Mouse (Mus musculus) liver, postnatal 0 days (tissue): Measurements from ENCODE around the gene Atxn7l1. TPM values are rescaled to one million over a fixed set of nuclear protein-coding genes. Genes with fewer than 3 reads are reported as not detected.

Experiments
- ATAC-seq: fragments of 200-750 bp; cut with Nextera tagmentation; 2 replicates; pipeline ENCODE4 v1.8.0; 2017; ENCODE audit warnings: mild to moderate bottlenecking, moderate library complexity
- DNase-seq: peaks from one replicate; pipeline ENCODE4 v3.0.0-alpha.2; 2016
- H3K27ac ChIP-seq: fragments of 300-500 bp; sonication (generic); 2 replicates; pipeline ENCODE4 v1.5.1; 2014; ENCODE audit warnings: antibody characterized with exemption, moderate library complexity, mild to moderate bottlenecking, low read depth
- H3K27me3 ChIP-seq: fragments of 300-500 bp; sonication (generic); 2 replicates; pipeline ENCODE4 v1.6.1; 2014; ENCODE audit warnings: low read length, control low read depth, mixed read lengths; ENCODE audit not compliant: insufficient read depth
- H3K36me3 ChIP-seq: fragments of 300-500 bp; sonication (generic); replicated peaks from 2 replicates; pipeline ENCODE4 v1.6.1; 2014; ENCODE audit warnings: mild to moderate bottlenecking, control low read depth, low read length, moderate library complexity, mixed read lengths; ENCODE audit not compliant: insufficient read depth
- H3K4me1 ChIP-seq: fragments of 300-500 bp; sonication (generic); 2 replicates; pipeline ENCODE4 v1.6.1; 2014; ENCODE audit warnings: antibody characterized with exemption, mild to moderate bottlenecking, control low read depth; ENCODE audit not compliant: insufficient read depth
- H3K4me2 ChIP-seq: fragments of 300-500 bp; sonication (generic); 2 replicates; pipeline ENCODE4 v1.6.1; 2014; ENCODE audit warnings: low read depth, mild to moderate bottlenecking, low read length, moderate library complexity, mixed read lengths
- H3K4me3 ChIP-seq: fragments of 300-500 bp; sonication (generic); 2 replicates; pipeline ENCODE4 v1.5.1; 2014; ENCODE audit warnings: low read depth, low read length
- H3K9ac ChIP-seq: fragments of 300-500 bp; sonication (generic); replicated peaks from 2 replicates; pipeline ENCODE4 v1.6.1; 2014; ENCODE audit warnings: mild to moderate bottlenecking, moderate library complexity
- H3K9me3 ChIP-seq: fragments of 300-500 bp; sonication (generic); 2 replicates; pipeline ENCODE4 v1.6.1; 2016; ENCODE audit warnings: mild to moderate bottlenecking, control low read depth, low read length, mixed read lengths
- CTCF ChIP-seq: sonication (generic); IDR thresholded peaks from 2 replicates; pipeline ENCODE4 v1.5.1; 2016; ENCODE audit warnings: antibody characterized with exemption, low read depth
- EP300 ChIP-seq: IDR thresholded peaks from 2 replicates; pipeline ENCODE4 v1.6.1; 2016; ENCODE audit warnings: antibody characterized with exemption, low read depth, mild to moderate bottlenecking
- WGBS: fragments of 180-500 bp; shearing (Covaris S2); extraction: QIAGEN DNeasy Blood & Tissue Kit; methylation state at CpG from one replicate; pipeline ENCODE4 v1.1.7; 2014; ENCODE audit not compliant: insufficient replicate concordance; 5-methylcytosine and 5-hydroxymethylcytosine counted together
- polyA plus RNA-seq: library from polyadenylated mRNA; unstranded; fragments of >200 nt; fragmentation: Nextera tagmentation; extraction: Ambion mirVana; gene quantifications from 2 replicates; pipeline ENCODE4 v1.2.1, GENCODE M21; 2015

The Atxn7l1 gene
- polyA plus RNA-seq, 1 experiment from 2014 or later: 8.5 TPM

DNA sequence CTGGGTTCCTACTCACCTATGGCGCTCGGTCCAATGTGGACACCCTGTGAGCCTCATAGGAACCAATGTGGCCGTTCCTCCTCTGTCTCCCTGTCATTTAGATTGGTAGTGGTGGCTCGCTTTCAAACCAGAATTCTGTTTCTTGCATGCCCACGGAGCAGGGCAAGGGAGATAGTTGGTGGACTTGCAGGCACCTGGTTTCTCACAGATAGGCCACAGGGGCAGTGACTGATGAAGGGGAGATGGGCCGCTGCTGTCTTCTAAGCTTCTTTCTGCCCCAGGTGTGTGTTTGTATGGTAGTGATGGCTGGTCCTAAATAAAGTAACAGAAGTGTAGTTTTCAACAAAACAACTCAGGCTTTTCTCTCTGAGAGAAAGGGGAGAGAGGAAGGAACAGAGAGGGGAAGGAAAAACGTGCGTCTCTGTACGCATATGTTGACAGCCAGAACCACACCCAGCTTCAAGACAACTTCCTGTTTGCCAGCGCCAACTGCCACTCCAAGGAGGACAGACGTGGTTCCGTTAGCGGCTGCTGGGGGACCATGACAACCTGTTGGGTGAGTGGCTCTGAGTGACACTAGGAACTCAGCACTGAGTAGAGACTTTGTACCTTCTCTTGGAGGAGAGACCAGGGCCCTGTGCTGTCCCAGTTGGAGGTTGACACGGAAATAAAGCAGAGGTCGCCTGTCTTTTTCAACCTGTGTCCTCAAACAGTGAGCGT lies 167.6 kb downstream of the Atxn7l1 start:
- peak overlapping the region; percentile 56 for H3K4me3 ChIP-seq
- no peaks in the 10 kb centered on the region for H3K9me3 ChIP-seq
- 22% methylated on average over 16 of the region's 16 CpGs for WGBS
- H3K36me3 ChIP-seq: 0 out of 2 replicates have a peak, but pooled peaks cover 2% of the 10 kb centered on the region
- no peaks in the 10 kb centered on the region for H3K27me3 ChIP-seq
- peak overlapping the region; percentile 79 for H3K4me2 ChIP-seq
- peak overlapping the region; percentile 82 for H3K27ac ChIP-seq
- H3K4me1 ChIP-seq: peaks cover 65% of the 10 kb centered on the region
- ATAC-seq (peak; percentile 77), DNase-seq (peak; percentile 82)
- no peak for TF ChIP-seq CTCF
- TF ChIP-seq EP300: peak; percentile 60
- H3K9ac ChIP-seq: peak overlapping the region; percentile 50

DNA sequence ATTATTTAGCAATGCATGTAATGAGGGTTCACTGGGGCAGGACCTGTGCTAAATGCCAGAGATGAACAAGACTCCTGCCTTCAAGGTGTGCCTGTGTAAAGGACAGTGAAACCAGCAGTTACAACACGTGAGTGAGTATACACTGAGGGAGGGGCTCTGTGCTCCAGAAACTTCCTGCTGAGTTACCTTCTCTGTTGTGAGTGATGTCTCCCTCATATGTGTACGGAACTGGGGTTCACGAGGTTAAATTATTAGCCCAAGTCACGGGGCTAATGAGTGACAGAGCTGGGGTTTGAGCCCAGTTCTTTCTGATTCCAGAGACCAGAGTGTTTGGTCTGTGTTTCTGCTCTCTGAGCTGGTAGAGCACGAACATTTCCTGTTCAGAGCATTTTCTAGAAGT lies 168.3 kb downstream of the Atxn7l1 start:
- Histone ChIP-seq H3K4me3 (peak overlapping the region; percentile 56), H3K9ac (peak overlapping the region; percentile 50), H3K9me3 (no peaks in the 10 kb centered on the region), H3K27me3 (no peaks in the 10 kb centered on the region), H3K4me1 (peaks cover 65% of the 10 kb centered on the region), H3K27ac (peak overlapping the region; percentile 82), H3K36me3 (0 out of 2 replicates have a peak, but pooled peaks cover 2% of the 10 kb centered on the region), H3K4me2 (peak overlapping the region; percentile 79)
- peak; percentile 38 for ATAC-seq
- whole genome bisulfite sequencing: 8% methylated on average over 5 of the region's 5 CpGs
- TF ChIP-seq EP300: no peak; the same call in 1 of the 2 replicates
- TF ChIP-seq CTCF: no peak
- peak; percentile 24 for DNase-seq

DNA sequence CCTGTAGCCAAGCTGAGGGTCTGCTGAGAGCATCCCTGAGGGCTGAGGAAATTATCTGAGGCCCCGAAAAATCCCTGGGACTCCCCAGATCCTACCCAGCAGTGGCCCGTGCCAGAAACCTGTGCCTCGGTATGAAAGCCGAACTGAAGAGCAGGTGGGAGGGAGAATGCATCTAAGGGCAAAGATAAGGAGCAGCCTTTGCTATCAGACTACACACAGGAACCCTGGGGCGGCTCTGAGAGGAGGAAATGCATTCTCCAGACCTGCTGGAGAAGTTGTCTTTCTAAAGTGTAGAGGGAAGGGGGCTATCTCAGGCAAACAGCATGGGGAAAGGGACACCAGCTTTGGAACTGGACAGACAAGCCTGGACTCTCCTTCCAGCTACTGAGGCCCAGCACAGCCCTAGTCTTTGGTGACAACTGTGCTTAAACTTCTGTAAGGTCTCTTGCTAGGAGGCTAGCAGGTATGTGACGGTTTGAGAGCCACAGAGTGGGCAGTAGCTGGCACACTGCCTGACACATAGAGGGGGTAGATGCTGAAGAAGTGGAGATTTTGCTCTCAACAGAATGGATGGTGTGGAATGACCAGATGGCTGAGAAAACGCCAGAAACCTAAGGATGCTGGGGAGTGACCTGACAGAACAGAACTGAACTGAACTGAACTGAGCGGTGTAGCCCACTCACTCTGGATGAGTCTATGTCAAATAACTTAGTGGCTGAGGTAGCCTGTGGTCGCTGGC lies 170.5 kb downstream of the Atxn7l1 start:
- Histone ChIP-seq H3K27ac (peak overlapping the region; percentile 82), H3K9ac (peak overlapping the region; percentile 45; the same call in 1 of the 2 replicates), H3K4me1 (peaks cover 48% of the 10 kb centered on the region), H3K4me2 (peak overlapping the region; percentile 79), H3K4me3 (peak overlapping the region; percentile 56), H3K9me3 (no peaks in the 10 kb centered on the region), H3K27me3 (no peaks in the 10 kb centered on the region), H3K36me3 (0 out of 2 replicates have a peak, but pooled peaks cover 8% of the 10 kb centered on the region)
- peak; percentile 67 for ATAC-seq
- TF ChIP-seq EP300: peak; percentile 93
- no peak for TF ChIP-seq CTCF
- 55% methylated on average over 9 of the region's 9 CpGs for WGBS
- DNase-seq: peak; percentile 53

DNA sequence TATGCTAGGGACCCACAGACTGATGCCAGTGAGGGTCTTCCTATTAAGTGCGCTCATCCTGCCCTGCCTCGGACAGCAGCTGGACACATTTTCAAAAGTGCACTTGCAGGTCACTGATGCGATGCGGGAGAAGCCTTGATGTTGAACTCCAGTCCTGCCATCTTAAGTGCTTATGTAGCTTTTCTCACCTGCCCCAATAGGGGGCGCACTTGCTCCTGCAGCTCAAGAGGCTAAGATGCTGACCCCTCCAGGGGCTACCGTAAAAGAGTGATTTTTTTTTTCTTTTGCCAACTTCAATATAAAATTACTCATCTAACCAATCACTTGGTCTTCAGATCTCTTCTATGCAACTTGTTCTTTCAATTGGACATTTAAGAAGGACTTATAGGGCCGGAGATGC lies 175.1 kb downstream of the Atxn7l1 start:
- H3K9ac ChIP-seq: no peak overlapping the region
- no peak for ATAC-seq
- no peak overlapping the region for H3K4me2 ChIP-seq
- TF ChIP-seq CTCF: peak; percentile 63
- TF ChIP-seq EP300: no peak
- H3K4me3 ChIP-seq: no peak overlapping the region
- H3K27ac ChIP-seq: no peak overlapping the region
- peaks cover 30% of the 10 kb centered on the region for H3K36me3 ChIP-seq
- H3K27me3 ChIP-seq: no peaks in the 10 kb centered on the region
- no peak for DNase-seq
- WGBS: 78% methylated on average over 7 of the region's 7 CpGs
- H3K9me3 ChIP-seq: no peaks in the 10 kb centered on the region
- H3K4me1 ChIP-seq: peaks cover 11% of the 10 kb centered on the region

DNA sequence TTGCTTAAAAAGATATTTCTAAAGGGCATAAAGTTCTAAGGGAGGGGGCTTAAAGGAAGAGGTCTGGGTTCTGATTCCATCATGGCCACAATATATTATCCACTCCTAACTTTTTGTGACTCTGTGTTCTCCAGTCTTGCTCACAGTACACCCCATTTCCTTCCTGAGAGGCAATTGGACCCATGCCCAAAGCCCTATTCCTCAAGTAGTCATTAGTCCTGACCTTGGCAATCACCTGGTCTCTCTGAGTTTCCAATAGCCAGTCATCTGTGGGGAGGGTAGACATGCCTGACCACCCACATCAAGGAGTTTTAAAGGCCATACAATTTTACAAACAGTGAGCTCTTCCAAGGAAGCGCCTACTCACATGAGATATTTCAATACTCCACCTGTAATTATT lies 176.3 kb downstream of the Atxn7l1 start:
- no peak overlapping the region for H3K27ac ChIP-seq
- H3K4me1 ChIP-seq: no peaks in the 10 kb centered on the region
- ATAC-seq: no peak
- 98% methylated on average over 1 of the region's 1 CpGs for WGBS
- H3K36me3 ChIP-seq: peaks cover 35% of the 10 kb centered on the region
- no peaks in the 10 kb centered on the region for H3K27me3 ChIP-seq
- TF ChIP-seq EP300 (no peak), CTCF (no peak)
- no peak overlapping the region for H3K4me2 ChIP-seq
- no peak for DNase-seq
- H3K9ac ChIP-seq: no peak overlapping the region
- no peaks in the 10 kb centered on the region for H3K9me3 ChIP-seq
- no peak overlapping the region for H3K4me3 ChIP-seq

DNA sequence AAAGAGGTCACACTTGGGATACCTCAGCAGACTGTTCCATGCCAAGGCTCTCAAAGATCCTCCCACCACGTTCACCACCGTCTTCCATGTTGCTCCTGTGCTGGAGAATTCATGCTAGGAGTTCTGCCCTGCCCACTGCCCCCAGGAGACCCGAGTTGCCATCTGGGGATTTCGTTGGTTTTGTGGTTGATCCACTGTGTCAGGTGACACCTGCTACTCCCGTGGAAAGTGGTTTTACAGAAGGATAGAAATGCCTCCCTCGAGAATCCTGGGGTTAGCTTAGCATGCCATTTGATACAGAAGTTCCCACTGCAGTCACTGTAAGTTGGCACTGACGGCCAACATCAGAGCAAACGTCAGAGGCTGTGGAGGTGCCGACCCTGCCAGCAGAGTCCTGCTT lies 177.9 kb downstream of the Atxn7l1 start:
- Histone ChIP-seq H3K4me1 (no peaks in the 10 kb centered on the region), H3K9me3 (no peaks in the 10 kb centered on the region), H3K4me2 (no peak overlapping the region), H3K9ac (no peak overlapping the region), H3K27me3 (no peaks in the 10 kb centered on the region), H3K4me3 (no peak overlapping the region), H3K36me3 (peaks cover 47% of the 10 kb centered on the region), H3K27ac (no peak overlapping the region)
- no peak for DNase-seq
- WGBS: 57% methylated on average over 9 of the region's 9 CpGs
- no peak for ATAC-seq
- TF ChIP-seq CTCF (no peak), EP300 (no peak)
